Mouse (Mus musculus) left cerebral cortex, postnatal 36 days (tissue): ENCODE measurements around the gene Nckap5. TPM values are rescaled to one million over a fixed set of nuclear protein-coding genes. Genes with fewer than 3 reads are reported as not detected.

ENCODE experiments used
- DNase-seq, 2 experiments: peaks; one replicate each; pipeline ENCODE4 v3.0.0; 2021 to 2022; ENCODE audit warnings: low spot score in 2 of 2, mixed read lengths in 1 of 2
- intact Hi-C: fragments of 180-260 bp; cut with DNase I; formaldehyde crosslinking; loops from one replicate; pipeline ENCODE4 v1.15.1; 2025
- total RNA-seq, 2 experiments: library from RNA; stranded (reverse); gene quantifications; 2 replicates each; pipeline ENCODE4 v1.2.3; 2021

Gene Nckap5
- total RNA-seq, 2 experiments from 2014 or later: 4.3 to 8.5 TPM

GRCm38 (mm10) chr1:126658731-126659130 lies 171.9 kb downstream of the Nckap5 start:
- intact Hi-C loops: no loop called here
- DNase-seq: no peak

DNA sequence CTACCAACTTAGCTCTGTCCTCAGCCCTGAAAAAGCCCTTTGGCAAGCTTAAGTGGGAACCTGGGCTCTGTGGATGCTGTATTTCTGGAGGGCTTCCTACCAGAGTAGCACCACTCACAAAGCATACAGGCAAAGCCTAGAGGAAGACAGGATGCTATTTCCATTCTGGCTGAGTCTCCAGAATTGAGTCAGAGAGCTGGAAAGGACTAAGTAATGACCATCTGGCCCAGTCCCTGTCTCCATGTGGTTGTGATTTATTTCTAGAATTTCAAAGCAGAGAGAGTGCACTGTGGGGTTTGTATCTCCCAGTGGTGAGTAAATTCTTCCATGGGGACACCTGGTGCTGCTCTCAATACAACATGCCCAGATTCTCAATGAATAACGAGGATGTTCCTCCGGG lies 174.4 kb downstream of the Nckap5 start:
- intact Hi-C loops: no loop called here
- peak; percentile 62 to 65 for DNase-seq

GRCm38 (mm10) chr1:126652085-126652484 lies 178.5 kb downstream of the Nckap5 start:
- intact Hi-C loops: no loop called here
- DNase-seq: no peak

- intact Hi-C loops: no loop called here
- DNase-seq: no peak
These were observed 179.8 kb downstream of the Nckap5 start for GRCm38 (mm10) chr1:126650806-126651205.

DNA sequence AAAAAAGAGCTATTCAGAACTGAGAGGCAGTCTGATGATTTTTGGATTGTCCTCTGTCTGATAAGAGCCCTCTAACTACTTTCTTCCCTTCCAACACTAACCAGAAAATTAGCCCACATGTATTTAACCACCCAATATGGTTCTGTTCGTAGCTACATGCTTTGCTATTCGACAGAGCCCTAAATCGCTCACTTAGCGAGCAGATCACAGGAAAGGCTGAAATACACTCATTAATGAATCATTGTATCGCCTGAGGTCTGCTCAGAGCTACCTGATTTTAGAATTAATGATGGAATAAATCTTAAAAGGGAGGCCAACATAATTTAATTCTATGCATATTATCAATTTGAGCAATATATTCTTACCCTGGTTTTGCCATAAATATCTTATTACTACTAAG lies 187.8 kb downstream of the Nckap5 start:
- intact Hi-C loops: no loop called here
- no peak for DNase-seq

DNA sequence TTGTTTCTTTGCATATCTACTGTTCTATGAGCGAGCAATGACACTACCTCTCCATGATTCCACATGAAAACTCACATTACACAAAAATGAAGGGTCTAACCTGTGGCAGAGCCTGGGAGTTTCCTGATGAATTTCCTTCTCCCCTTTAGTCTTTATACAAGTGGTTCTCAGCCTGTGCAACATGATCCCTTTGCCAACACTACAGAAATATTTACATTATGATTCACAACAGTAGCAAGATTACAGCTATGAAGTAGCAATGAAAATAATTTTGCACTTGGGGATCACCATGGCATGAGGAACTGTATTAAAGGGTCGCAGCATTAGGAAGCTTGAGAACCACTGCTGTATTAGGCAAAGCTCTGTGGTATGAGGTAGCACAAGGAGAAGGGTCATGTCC lies 191.1 kb downstream of the Nckap5 start:
- intact Hi-C loops: no loop called here
- no peak for DNase-seq

GRCm38 (mm10) chr1:126637515-126637914 lies 193.1 kb downstream of the Nckap5 start:
- intact Hi-C loops: no loop called here
- DNase-seq: no peak

DNA sequence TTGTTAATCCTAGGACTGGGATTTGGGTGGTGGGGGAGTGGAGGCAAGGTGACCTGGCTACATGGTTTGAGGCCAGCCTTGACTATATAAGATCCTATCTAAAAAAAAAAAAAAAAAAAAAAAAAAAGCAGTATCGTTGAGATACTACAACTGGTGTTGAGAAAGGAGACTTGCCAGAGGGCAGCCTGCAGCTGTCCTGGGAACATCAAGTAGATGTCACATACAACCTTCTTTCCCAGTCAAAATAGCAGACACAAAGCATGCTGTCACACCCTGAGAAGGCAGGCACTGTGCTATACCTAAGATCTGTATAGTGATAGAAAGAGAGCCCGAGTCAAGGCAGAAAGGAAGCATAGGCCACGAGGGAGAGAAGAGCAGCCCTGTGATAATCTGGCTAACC lies 204.4 kb downstream of the Nckap5 start:
- DNase-seq: no peak

DNA sequence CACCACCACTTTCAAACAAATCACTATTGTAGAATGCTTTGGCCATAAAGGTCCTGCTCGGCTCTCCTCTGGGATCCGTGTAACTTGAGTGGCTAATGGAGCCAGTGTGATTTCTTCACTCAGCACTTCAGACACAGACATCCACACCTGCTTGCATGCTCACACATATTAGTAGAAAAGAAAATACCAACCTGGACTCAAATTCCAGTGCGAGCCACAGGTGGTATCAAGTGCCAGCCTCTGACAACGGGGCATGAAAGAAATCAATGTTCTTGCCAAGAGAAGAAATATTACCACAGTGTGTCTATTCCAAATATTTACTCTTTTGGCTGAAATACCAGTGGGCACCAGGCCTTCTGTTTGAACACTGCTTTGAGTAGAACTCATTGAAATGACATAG lies 208.6 kb downstream of the Nckap5 start:
- intact Hi-C loops: no loop called here
- DNase-seq: no peak

More for the DNA sequence above, 204.4 kb downstream of the Nckap5 start:
- intact Hi-C loops: no loop called here

- no peak for DNase-seq
- intact Hi-C loops: no loop called here
These were observed 213.0 kb downstream of the Nckap5 start for GRCm38 (mm10) chr1:126617464-126618041.

GRCm38 (mm10) chr1:126616964-126617363 lies 213.6 kb downstream of the Nckap5 start:
- no peak for DNase-seq
- intact Hi-C loops: no loop called here

DNA sequence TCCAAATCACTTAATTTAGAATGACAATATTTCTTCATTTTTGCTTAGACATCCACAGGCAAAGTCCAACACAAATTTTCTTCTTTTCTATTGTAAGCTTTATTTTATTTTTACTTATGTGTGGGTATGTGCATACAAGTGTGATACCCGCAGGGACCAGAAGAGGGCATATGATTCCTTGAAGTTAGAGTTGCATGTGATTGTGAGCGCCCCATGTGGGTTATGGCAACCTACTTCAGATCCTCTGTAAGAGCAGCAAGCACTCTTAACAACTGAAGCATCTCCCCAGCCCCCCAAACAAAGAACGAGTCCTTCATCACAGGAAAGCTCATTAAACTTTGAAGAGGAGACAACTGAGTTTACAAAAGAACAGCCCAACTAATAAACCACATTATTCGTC lies 217.7 kb downstream of the Nckap5 start:
- DNase-seq: no peak
- intact Hi-C loops: no loop called here

DNA sequence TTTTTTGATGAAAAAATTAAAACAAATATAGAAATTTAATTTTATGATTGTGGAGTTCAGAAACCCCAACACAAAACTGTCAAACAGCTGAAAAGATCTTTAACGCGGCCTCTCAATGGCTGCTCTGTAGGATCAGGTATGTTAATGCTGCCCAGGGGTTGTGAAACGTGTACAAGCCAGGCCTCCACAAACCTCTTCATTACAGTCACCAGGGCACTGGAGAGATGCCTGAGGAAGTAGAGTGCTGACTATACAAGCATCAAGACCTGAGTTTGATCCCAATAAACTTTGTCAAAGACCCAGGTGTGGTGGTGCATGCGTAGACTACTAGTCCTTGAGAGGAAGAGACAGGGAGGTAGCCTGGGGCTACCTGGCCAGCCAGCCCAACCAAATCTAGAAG lies 222.0 kb downstream of the Nckap5 start:
- intact Hi-C loops: no loop called here
- no peak for DNase-seq

- intact Hi-C loops: no loop called here
- DNase-seq: no peak
These were observed 224.2 kb downstream of the Nckap5 start for GRCm38 (mm10) chr1:126606189-126607080.

DNA sequence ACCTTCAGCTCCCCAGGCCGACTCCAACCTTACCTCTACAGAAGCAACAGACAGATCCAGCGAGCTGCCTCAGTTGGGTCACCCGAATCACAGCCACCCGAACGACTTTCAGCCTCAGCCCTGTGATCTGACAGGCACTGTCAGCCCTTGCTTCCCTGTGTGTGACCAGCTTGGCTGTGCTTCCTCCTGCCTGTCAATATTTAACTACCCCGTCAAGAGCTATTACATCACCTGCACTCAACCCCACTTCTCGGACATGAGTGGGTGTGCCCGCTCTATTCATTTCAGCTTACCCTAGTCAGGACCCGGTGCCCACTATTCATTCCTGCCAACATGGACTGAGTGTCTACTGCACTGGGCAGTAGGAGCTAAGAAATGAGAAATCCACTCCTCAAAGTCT lies 226.0 kb downstream of the Nckap5 start:
- intact Hi-C loops: no loop called here
- DNase-seq: no peak

GRCm38 (mm10) chr1:126603771-126604515 lies 226.7 kb downstream of the Nckap5 start:
- intact Hi-C loops: no loop called here
- DNase-seq: no peak

DNA sequence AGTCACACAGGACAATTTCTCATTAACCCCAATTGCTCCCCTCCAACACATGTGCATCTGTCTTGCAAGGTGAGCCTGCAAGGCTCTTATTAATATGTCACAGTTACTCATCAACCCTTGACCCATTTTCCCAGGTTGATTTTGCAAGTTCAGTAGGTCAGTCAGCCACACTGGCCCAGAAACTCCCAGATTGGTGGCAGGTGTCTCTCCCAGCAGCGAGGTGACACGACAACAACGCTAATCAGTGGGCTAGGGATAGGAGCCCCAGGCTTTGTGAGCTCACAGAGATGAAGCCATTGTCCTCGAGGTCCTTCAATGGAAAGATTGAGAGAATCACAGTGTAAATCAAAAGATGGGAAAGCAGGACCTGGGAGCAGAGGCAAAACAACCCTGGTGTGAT lies 230.0 kb downstream of the Nckap5 start:
- intact Hi-C loops: no loop called here

GRCm38 (mm10) chr1:126597376-126597775 lies 233.2 kb downstream of the Nckap5 start:
- DNase-seq: no peak
- intact Hi-C loops: no loop called here

More for the DNA sequence above, 230.0 kb downstream of the Nckap5 start:
- DNase-seq: no peak

GRCm38 (mm10) chr1:126594796-126595195 lies 235.8 kb downstream of the Nckap5 start:
- intact Hi-C loops: no loop called here

GRCm38 (mm10) chr1:126593044-126593805 lies 237.4 kb downstream of the Nckap5 start:
- intact Hi-C loops: no loop called here
- DNase-seq: no peak

More at GRCm38 (mm10) chr1:126594796-126595195, 235.8 kb downstream of the Nckap5 start:
- no peak for DNase-seq
